Mouse (Mus musculus) megakaryocyte progenitor cell, adult 5-6 weeks (primary cell): ENCODE measurements around the gene Dst. TPM values are rescaled to one million over a fixed set of nuclear protein-coding genes. Genes with fewer than 3 reads are reported as not detected.

Experiments
- ATAC-seq: replicated peaks from 2 replicates; pipeline ENCODE4 v1.8.0; 2016; ENCODE audit warnings: mild to moderate bottlenecking, moderate TSS enrichment, inconsistent platforms; ENCODE audit not compliant: poor library complexity
- total RNA-seq, 2 experiments: library from RNA; stranded (forward) in 1 of 2; stranded (reverse) in 1 of 2; fragments of 157-497, 149-512 nt in 1 of 2; fragments of 200-1000 nt in 1 of 2; gene quantifications; 2 replicates each; pipeline versions ENCODE4 v1.2.3 to v1.2.4; 2015 to 2017

The Dst gene
- total RNA-seq, 2 experiments from 2014 or later: 1.3 to 3.2 TPM

DNA sequence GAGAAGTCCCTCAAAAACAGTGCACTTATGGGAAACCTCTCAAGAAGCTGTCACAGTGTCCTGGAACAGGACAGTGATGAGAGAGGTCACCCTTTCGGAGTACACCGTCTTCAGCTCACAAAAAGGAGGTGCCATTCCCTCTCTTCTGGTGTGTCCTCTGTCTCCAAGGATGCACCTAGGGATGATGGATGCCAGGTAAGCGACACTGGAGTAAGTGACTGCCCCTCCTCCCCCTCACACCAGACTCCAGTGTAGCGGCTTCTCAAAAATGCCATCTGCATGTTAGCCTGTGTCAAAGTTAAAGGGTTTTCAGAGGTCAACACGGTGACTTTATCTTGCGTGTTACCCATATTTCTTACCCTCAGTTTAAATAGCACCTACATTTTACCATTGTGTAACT lies 214.2 kb downstream of the Dst start:
- no peak for ATAC-seq

DNA sequence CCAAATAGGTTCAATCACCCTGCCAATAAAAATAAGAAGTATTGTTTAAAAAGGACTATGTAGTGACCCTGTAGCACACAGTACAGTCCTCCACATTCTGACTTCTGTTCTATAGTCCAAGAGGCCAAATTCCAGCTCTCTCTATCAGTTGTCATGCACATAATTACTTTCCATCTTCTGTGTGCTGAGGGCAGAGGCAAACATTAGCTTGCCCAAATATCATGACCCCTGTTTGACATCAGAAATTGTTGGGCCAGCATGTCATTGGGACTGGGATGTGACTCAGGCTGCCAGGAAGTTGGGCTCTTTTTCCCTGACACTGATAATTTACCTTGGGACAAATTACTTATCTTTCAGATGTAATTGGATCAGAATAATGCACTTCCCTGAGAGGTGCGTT lies 214.9 kb downstream of the Dst start:
- no peak for ATAC-seq

DNA sequence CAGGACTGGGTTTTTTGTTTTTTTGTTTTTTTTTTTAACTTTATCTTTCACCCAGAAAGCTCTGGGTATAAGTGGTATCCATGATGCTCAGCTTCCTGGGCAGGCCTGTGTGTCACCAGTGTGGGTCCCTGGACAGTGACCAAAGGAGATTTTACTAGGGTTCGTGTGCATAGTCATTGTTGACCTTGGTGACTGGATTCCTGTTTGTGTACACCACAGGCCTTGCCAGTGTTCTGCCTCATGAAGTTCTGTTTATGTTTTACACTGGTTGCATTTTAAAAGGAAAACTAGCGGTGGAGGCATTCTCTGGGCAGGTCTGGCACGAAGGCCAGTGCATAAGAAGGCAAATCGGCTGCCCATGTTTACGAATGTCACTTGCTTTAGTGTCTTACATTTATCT lies 215.3 kb downstream of the Dst start:
- no peak for ATAC-seq

DNA sequence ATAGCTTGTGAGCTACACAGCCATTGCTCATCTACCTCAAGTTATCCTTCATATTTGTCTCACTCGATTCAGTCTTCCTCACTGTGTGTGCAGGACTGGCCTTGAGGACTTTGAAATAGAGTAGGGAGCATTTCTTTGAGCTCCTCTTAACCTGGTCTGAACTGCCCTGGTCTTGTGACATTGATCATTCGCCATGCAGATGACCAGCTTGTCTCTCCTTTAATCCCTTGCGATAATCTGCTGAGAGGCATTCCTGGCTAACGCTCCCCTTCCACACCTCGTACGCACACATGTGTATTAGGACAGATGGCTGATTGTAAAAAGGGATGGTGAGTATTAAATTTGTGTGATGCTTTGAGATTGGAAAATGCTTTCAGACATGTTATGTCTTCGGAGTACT lies 216.4 kb downstream of the Dst start:
- no peak for ATAC-seq

DNA sequence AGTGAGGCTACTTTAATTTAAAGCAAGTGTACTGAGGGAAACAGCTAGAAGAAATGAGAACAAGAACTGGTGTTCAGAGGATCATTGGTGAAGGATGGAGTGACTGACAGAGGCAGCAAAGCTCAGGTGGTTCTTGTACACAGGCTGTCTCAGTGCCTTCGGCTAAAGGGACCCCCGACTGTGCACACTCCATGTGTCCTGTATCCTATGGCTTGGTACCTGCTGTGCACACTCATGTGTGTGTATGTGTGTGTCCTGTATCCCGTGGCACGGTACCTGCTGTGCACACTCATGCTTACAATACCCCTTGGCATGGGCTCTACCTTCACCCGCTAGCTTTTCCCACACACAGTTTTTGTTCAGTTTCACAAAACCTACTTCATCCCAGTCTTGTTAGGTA lies 217.1 kb downstream of the Dst start:
- ATAC-seq: no peak

DNA sequence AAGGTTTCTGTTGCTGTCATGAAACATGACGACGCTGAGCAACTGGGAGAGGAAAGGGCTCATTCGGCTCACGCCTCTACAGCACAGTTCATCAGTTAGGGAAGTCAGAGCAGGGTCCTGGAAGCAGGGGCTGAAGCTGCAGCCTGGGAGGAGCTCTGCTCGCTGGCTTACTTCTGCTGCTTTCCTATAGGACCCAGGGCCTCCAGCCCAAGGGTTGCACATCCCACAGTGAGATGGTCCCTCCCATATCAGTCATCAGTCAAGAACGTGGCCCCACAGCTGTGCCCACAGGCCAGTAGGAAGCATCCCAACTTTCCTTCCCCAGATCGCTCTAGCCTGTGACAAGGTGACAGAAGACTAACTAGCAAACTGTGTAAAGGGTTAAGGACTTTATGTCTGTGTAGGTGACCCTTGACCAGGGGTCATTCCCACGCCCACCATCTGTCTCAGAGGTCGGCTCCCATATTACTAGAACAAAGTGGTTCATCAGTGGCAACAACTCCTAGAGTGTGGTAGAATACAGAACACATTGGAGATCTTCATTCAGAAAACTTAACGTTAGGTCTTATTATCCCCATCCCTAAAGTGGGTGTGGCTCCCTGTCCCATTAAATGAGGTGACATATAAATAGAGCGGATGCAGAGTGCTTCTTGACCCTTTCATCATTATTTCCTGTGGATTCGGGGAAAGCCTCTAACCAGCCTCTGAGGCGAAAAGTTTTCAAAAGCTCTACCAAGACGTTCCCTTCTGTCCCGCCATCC lies 219.9 kb downstream of the Dst start:
- ATAC-seq: no peak

DNA sequence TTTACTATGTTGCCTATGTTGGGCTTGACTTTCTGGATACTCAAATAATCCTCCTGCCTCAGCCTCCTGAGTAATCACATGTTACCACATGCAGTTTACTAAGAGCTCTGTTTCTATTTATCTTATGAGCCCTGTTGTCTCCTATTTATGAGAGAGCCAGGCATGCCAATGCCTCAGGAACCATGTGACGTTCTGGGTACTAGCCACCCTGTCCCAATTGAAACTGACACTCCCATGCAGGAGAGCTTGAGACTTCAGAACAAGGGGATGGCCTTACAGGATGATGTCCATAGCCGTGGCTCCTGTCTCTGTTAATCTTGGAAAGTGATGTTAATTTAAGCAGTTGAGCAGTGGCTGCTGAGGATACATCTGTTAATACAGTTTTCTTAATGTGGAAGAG lies 220.8 kb downstream of the Dst start:
- no peak for ATAC-seq

DNA sequence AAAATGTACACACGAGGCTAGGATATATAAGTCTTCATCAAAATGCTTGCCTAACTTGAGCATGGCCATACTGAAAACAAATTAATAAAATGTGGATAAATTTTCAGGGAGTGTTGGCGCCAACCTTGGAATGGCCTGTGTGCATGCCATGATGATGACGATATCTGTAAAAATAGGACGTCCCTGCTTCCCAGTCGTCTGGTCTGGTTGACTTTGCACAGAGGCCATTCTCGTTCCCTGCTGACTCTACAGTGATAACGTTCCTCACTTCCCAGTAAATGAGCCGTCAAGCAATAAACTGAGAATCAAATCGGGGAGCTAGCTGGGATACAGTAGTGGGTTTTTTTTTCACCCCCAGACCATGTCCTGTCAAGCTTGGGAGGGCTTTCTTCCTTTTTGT lies 221.7 kb downstream of the Dst start:
- no peak for ATAC-seq

DNA sequence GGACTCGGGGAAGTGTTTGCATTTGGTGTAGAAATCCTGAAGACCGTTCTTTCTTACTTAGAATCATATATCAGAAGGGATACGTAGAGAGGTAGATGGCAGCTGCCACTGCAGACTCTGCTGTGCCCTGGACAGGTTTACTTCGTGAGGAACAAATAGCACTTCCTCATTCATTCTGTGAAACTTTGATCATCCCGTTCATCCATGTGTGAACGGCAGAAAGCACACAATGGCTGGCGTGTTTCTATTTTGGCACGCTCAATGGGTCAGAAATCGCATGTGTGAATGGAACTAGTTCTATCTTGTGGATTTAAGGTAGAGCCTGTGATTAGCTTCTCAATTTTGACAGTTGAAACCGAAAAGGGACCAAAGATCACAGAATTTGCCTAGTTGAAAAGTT lies 222.8 kb downstream of the Dst start:
- no peak for ATAC-seq

DNA sequence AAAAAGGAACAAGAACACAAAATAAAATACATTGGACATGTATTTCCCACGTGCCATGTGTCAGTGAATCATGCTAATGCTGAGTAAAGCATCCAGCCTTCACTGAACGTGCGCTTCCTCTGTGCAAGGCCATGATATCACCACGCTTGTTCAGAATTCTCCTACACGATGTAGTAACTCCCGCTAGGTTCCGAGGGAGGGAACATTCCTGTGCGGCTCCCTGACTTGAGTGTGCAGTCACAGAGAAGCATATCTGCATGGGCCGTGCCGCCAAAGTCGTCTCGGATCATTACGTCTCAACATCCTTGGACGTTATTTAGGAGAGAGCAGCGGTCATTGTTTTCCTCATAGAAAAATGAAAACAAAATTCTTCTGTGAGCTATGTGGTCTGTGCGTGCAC lies 224.8 kb downstream of the Dst start:
- no peak for ATAC-seq

DNA sequence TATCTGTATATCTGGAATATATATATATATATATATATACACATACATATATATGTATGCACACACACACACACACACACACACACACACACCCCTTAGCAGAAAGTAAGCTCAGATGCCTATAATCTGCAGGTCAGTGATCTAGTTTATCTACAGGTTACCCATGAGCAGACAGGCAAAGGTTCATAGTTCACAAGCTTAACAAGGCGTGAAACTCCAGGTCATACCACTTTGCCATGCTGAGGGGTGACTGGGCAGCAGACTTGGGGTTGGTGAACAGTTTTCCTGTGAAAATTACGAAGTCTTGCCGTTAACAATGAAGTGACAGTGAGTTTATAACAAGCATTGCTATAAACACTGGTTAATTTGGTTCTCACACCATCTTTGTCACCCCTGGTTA lies 227.5 kb downstream of the Dst start:
- no peak for ATAC-seq

DNA sequence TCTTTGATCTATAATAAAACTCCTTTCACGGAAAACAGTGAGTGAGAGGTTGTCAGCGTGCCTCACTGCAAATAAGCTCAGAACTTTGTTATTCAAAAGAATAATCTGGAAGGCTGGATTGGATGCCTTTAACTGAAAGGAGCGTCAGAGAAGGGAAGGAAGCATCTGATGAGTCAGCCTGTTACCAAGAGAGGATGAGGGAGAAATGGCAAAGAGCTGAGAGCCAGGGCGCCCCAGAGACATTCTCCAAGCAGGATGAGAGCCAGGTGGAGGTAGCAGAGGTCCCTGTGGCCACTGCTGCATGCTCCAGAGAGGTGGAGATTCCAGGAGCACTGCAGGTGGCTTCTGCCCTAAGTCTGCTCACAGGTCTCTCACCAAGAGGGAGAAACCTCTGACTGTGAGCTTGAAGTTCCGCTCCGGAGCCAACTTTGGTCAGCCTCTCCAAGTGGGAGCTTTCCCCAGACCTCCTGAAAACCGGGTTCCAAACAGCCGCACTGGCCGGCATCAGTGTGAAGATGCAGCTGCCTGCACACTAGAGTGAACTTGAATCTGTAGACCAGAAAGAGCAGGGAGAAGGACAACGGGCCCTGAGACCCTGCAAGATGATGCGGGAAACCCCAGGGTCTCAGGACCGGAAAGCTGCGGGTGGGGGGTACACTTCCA lies 231.3 kb downstream of the Dst start:
- ATAC-seq: no peak

DNA sequence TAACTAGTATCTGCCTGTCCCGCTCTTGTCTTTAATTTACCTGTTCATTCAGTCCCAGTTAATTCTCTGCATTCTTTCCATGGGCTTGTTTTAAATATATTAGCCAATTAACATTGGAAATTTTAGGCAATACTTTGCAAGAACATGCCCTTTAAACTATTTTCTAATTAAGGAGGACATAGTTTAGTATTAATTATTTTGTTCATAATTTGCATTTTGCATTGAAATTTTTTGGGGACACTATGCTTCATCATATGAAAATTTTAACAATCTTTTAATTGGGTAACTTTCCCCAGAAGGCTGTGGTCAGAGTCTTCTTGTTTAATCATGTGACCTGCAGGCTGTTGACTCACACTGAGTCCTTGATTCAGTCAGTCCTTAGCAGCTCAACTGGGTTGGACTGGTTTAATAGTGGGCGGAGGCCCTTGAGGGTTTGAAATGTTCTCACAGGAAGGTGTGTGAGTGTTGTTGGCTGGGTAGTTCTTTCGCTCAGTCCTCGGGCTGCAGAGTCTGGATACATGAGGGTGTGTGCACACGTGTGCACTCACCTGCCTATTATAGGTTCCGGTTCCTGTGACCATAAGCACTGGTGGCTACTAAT lies 231.9 kb downstream of the Dst start:
- ATAC-seq: no peak

DNA sequence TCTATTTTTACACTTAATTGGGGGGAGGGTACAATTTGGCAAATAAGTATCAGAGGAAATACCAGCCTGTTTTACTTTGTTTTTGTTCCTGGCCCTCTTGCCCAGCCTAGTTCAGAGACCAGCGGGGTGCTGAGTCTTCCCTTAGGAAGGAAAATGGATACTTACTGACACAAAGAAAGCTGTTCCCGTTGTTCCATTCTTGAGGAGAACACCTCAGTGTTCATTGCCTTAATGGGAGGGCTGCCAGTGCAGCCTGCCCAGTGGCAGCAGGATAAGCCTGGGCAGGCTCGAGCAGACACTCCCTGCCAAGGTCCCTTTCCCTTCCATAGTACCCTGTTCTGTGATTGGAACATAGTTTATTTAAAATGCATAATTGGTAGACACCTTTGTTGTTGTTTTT lies 232.7 kb downstream of the Dst start:
- ATAC-seq: no peak

DNA sequence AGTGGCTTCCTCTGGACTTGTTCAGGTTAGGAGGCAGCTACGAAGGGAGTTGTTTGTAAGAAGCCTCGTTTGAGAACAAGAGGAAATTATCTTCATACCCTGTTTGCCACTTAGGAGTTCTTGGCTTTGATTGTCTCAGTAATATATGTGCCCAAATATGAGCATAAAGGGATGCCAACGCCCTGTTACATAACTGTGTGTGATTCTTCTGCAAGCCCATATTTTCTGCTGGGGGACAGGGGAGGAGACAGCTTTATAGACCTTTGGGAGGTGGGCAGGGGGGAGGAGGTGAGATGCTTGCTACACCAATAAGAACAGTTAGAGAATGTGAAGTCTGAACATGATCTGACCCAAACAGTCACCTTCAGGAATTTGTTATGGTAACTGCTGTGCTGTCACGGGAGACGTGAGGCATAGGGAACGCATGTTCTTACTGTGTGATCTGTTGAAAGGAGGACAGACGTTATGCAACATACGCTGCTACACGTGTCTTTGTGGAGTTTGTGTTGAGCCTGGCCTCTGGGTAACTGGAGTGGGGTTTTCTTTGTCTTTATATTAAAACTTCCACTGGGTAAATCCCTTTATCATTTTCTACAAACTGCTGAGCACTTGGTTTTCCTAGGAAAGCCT lies 235.0 kb downstream of the Dst start:
- no peak for ATAC-seq

DNA sequence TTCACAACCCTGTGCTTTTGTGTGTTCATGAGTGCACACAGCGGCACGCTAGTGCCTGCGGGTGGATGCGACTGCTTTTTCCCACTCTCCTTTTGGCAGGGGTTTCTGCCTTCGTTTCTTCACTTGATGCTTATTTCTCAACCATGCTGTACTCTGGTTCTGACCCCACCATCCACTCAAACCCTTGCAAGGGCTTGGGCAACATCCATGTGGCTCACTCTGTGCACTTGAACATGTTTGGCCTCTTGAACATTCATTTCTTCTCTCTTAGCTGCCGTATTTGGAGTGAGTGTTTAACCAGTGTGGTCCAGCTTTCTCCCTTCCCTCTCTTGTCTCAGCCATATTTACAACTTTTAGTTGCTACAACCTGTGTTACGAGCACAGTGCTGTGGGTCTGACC lies 236.8 kb downstream of the Dst start:
- no peak for ATAC-seq

DNA sequence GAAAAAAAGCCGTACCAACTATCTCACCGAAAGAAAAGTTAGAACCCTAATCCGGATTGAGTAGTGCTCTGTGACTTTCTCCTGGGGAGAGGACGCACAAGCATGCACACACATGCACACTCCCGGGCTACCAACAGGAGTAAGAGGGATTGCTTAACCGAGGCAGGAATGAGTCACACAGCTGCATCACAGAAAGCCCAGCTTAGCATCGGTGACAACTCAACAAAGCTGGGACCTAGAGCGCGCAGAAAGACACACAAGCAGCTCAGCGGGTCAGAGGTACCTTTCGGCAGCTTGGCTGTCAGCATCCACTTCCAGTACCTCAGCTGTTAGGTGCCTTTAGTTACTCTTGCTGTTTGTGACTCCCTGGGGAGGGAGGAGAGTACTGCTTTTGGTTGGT lies 240.0 kb downstream of the Dst start:
- no peak for ATAC-seq

DNA sequence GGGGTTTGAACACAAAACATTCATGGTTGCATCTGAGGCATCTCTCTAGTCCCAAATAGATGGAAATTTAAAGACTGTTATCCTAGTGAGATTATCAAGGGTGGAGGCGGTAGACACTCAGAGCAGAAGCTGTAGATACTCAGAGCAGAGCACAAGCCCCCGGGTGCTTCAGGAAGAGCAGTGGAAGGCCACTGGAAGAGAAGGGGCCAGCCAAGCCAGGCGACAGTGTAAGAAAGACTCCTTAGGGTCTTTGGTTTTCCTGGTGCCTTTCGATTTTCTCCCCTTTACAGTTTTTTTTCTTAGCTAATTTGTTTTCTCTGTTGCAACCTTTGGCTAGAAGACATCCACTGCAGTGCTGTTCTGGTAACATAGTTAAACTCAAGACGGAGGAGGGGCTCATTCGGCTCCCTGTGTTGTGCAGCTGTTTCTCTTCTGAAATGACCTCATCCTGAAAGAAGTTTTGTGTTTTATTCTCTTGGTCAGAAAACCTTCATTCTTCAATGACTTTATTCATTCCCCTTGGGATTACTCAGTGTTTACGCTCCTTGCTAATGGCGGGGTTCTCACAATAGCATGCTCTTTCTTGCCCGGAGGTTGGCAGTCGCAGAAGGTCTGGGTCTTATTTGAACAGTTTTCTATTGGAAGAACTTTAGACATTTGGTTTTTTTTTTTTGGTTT lies 242.5 kb downstream of the Dst start:
- ATAC-seq: no peak

DNA sequence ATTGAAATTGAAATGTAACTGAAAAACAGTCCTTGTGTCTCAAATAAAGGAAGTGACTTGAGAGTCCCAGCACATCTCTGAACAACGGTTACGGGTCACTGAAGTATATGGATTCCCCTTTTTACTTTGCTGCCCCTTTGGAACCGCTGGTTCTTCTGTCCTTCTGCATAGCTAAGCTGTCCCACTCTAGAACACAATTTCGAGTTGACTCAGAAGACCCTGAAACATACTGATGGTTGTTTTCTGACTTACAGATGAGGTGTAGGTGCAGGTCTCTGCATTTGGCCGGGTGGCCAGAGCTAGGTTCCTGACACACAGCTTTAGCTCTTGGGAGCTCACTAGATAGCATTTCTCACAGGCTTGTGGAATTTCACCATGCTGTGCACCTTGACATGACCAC lies 244.7 kb downstream of the Dst start:
- ATAC-seq: no peak

DNA sequence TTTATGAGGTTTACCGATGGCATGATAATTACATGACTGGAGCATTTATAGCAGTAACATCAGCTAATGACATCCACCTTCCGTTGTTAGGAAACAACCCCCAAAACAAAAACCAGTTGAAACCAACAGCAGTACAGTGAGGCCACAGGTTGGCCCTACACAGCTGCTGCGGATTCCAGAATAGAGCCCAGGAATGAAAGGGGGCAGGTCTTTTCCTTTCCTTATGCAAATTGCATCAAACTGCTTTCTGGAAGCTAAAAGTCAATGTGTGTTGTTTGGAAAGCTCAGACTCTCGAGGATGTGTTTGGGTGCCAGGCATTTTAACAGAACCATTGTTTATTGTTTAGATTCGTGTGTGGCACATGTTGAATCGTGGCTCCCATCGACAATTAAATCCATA lies 248.0 kb downstream of the Dst start:
- no peak for ATAC-seq

DNA sequence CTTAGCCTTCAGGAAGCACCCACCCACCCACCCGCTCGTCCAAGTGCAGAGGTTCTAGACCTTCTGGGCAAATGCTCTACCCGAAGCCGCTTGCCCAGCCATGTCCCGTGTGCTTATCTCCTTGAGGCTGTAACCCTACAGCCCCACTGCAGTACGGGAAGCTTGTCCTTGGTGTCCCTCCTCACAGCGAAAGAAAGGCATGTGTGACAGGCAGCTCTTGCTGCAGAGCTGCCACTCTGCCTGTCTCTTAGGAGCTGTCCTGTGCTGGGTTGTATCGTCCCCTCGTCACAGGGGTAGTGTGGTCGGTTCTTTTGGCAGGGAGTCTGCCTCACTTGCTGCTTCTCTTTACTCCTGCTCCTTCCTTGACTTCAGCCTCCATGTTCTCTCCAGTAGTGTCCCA lies 249.7 kb downstream of the Dst start:
- ATAC-seq: no peak

DNA sequence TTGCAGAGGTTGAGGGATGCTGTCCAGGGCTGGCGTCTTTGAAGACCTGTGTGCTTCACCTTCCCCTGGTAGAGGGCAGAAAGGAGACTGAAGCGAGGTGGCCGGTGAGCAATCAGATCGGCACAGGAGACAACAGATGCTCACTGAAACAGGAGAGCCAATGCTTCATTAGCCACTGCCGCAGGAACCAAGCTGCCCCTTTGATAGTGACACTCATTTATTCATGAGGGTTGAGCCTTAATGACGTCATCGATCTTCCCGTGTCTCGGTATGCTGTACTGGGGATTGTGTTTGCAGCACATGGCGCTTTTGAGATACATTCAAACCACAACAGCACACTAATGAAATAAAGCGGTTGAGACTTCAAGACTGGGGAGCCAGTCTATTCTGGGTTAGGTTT lies 250.8 kb downstream of the Dst start:
- ATAC-seq: no peak
